Mouse (Mus musculus) cerebellum, adult 8-10 months (tissue): ENCODE data around the gene Ppp1r1b.

ENCODE experiments used
- DNase-seq: peaks from one replicate; pipeline ENCODE4 v3.0.0; 2022

Ppp1r1b gene

DNA sequence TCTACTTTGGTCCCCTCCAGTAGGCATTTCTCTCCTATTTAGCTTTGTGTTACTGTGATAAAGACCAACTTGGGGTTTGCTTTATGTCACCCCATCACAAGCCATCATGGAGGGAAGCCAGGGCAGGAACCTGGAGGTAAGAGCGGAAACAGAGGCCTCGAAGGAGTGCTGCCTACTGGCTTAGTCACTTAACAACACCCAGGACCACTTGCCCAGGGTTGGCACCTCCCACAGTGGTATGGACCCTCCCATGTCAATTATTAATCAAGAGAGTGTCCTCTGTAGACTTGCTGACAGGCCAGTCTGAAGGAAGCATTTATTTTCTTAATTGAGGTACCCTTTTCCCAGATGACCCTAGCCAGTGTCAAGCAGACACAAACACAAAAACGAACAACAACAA is 52.6 kb downstream of the Ppp1r1b start:
- DNase-seq, result no peak

DNA sequence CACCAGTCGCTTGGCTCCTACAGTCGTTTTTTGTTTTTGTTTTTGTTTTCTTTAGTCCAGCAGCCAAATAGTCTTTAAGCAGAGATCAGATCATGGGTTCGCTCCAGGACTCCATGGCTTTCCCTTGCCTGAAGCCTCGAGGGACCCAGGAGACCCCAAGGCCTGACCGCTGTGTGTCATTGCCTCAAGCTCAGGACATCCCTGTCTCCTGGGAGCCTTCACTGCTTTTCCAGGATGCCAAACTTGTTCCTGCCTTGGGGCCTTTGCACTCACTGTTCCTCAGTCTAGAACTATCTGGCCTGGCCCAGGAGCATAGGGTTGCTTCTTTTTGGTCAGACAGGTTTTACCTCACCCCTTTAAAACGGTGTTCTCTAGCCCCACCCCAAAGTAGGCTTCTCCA is 58.4 kb downstream of the Ppp1r1b start:
- no peak for DNase-seq
